In genomic region chr11:85157301-85157700, GRCm38 (mm10) we compare ENCODE assay signal across 26 mouse cellular contexts. TPM values are rescaled to one million over a fixed set of nuclear protein-coding genes. Genes with fewer than 3 reads are reported as not detected.
DNase-seq lines count a peak whose midpoint lies in the region; ATAC-seq lines count a peak whose summit lies in the region.
"Had no signal": no experiment of that assay in that cellular context is flagged by ENCODE, and none has a peak within 500 bp of the region (broad histone marks: within the 10 kb centered on the region; RNA-seq: fewer than 3 reads in every experiment).

No protein-coding gene starts in this region.

- intact Hi-C loops in left cerebral cortex, postnatal 4 days (cut with DNase I): no loop called here

- peak; percentile 60 for DNase-seq in adrenal gland, adult 2 months
- no peak for DNase-seq in adrenal gland, adult 18-20 months (ENCODE audit: low spot score in 2 of 2)
- peak; percentile 45 for DNase-seq in 3134 (ENCODE audit: extremely low read depth, insufficient read length, low spot score)
- DNase-seq in Muller cell, postnatal 12 days (ENCODE audit: inconsistent ontology term): peak; percentile 16
- no peak for DNase-seq in left cerebral cortex, postnatal 4 days
- DNase-seq in embryo, embryonic 10.5 days (ENCODE audit: low spot score): no peak
- DNase-seq: B cell, adult 2 months; cerebellum, adult 11-12 months; cerebellum, adult 9-10 months; cerebellum, postnatal 25 days; gastrocnemius, postnatal 36 days; heart, adult 18-20 months; heart, postnatal 14 days; kidney, adult 8-10 months had no signal

- ATAC-seq in erythroblast, adult 5-6 weeks (replicated peaks; ENCODE audit: low FRiP score, poor library complexity, severe bottlenecking): 0 out of 2 replicates have a peak, but pooled peaks have one; percentile 42
- ATAC-seq in erythroid progenitor cell, adult 5-6 weeks (replicated peaks; ENCODE audit: low FRiP score, poor library complexity, severe bottlenecking): no peak
- ATAC-seq: CD4-positive, CD25-positive, alpha-beta regulatory T cell, adult 4 months; forebrain, embryonic 15.5 days; inflammation-experienced regulatory T-cells, adult 6 months; intestine, postnatal 0 days had no signal

RNA-seq across cellular contexts. Expression of gene 1700125H20Rik, which starts 12.9 kb away (rescaled TPM):
- total RNA-seq in adrenal gland, adult 2 months (2021): 1 to 10 TPM in 1 of 2 experiments, not detected in 1; 2.4 TPM
- not detected in 2 replicates for polyA plus RNA-seq in adrenal gland, adult 2 months (2012; rRNA removed)
- 1 to 10 TPM in 1 of 2 experiments, not detected in 1; 2.7 TPM for total RNA-seq in adrenal gland, adult 18-20 months (2021)
- not detected in 2 replicates for total RNA-seq in erythroblast, adult 5-6 weeks (2015; ENCODE audit: low replicate concordance)
- not detected in 2 replicates for total RNA-seq in erythroblast, adult 5-6 weeks (2017; ENCODE audit: low replicate concordance)
- total RNA-seq in left cerebral cortex, postnatal 4 days (2021): under 1 TPM in 1 of 2 experiments, not detected in 1; 0.80 TPM
- total RNA-seq in erythroid progenitor cell, adult 5-6 weeks (2015; ENCODE audit: low replicate concordance): 6.5 TPM in 1 of 2 replicates, not detected in the other
- not detected in 2 replicates for total RNA-seq in erythroid progenitor cell, adult 5-6 weeks (2017; ENCODE audit: low replicate concordance)
- total RNA-seq: G1E; gastrocnemius, adult 8-10 months; gastrocnemius, postnatal 36 days; heart, adult 18-20 months; heart, postnatal 14 days had no signal
- polyA plus RNA-seq: CD4-positive, CD25-positive, alpha-beta regulatory T cell, adult 4 months; cortical plate, adult 2 months; forebrain, embryonic 11.5 days; G1E; heart, embryonic 10.5 days; heart, embryonic 15.5 days; inflammation-experienced regulatory T-cells, adult 6 months had no signal

RNA-seq across cellular contexts. Expression of gene Usp32, which starts 17.3 kb away (rescaled TPM):
- 10 to 100 TPM; 39.9 to 51.6 TPM for total RNA-seq in adrenal gland, adult 2 months (2021)
- polyA plus RNA-seq in adrenal gland, adult 2 months (2012; rRNA removed): 1.3 and 1.7 TPM in 2 replicates
- total RNA-seq in adrenal gland, adult 18-20 months (2021): 10 to 100 TPM; 30.8 to 44.2 TPM
- total RNA-seq in erythroblast, adult 5-6 weeks (2015; ENCODE audit: low replicate concordance): 351 and 367 TPM in 2 replicates
- total RNA-seq in erythroblast, adult 5-6 weeks (2017; ENCODE audit: low replicate concordance): 512 and 717 TPM in 2 replicates
- total RNA-seq in left cerebral cortex, postnatal 4 days (2021): 10 to 100 TPM; 75.1 to 80.3 TPM
- 248 and 268 TPM in 2 replicates for total RNA-seq in erythroid progenitor cell, adult 5-6 weeks (2015; ENCODE audit: low replicate concordance)
- total RNA-seq in erythroid progenitor cell, adult 5-6 weeks (2017; ENCODE audit: low replicate concordance): 357 and 586 TPM in 2 replicates

Comparison
In these comparisons a context has a peak if more than half of its experiments do, and no peak if none do; other contexts are left out.
1. DNase-seq: peak in adrenal gland, adult 2 months (single experiment), 3134 (single experiment) and Muller cell, postnatal 12 days (single experiment); none in adrenal gland, adult 18-20 months (0 of 2), left cerebral cortex, postnatal 4 days (single experiment) and embryo, embryonic 10.5 days (single experiment).